Mouse (Mus musculus) stomach, postnatal 0 days (tissue): ENCODE data around the gene Tnni1. TPM values are rescaled to one million over a fixed set of nuclear protein-coding genes. Genes with fewer than 3 reads are reported as not detected.

ENCODE experiments used
- ATAC-seq: fragments of 200-750 bp; cut with Nextera tagmentation; 2 replicates; pipeline ENCODE4 v1.8.0; 2017; ENCODE audit not compliant: low FRiP score, low TSS enrichment
- DNase-seq: peaks from one replicate; pipeline ENCODE4 v3.0.0-alpha.2; 2016; ENCODE audit warnings: low spot score
- H3K27ac ChIP-seq: fragments of 300-500 bp; sonication (generic); replicated peaks from 2 replicates; pipeline ENCODE4 v1.5.1; 2014; ENCODE audit warnings: mild to moderate bottlenecking, control low read depth
- H3K27me3 ChIP-seq: fragments of 300-500 bp; sonication (generic); 2 replicates; pipeline ENCODE4 v1.6.1; 2014; ENCODE audit warnings: low read length; ENCODE audit not compliant: control insufficient read depth, insufficient read depth
- H3K36me3 ChIP-seq: fragments of 300-500 bp; sonication (generic); 2 replicates; pipeline ENCODE4 v1.6.1; 2014; ENCODE audit warnings: low read length, mixed read lengths; ENCODE audit not compliant: control insufficient read depth, insufficient read depth
- H3K4me1 ChIP-seq: fragments of 300-500 bp; sonication (generic); replicated peaks from 2 replicates; pipeline ENCODE4 v1.6.1; 2014; ENCODE audit warnings: antibody characterized with exemption; ENCODE audit not compliant: control insufficient read depth, insufficient read depth
- H3K4me2 ChIP-seq: fragments of 300-500 bp; sonication (generic); replicated peaks from 2 replicates; pipeline ENCODE4 v1.6.1; 2014; ENCODE audit warnings: low read depth, mild to moderate bottlenecking, control low read depth, moderate library complexity
- H3K4me3 ChIP-seq: fragments of 300-500 bp; sonication (generic); 2 replicates; pipeline ENCODE4 v1.5.1; 2014; ENCODE audit warnings: low read depth, low read length, control low read depth
- H3K9ac ChIP-seq: fragments of 300-500 bp; sonication (generic); 2 replicates; pipeline ENCODE4 v1.6.1; 2014; ENCODE audit warnings: mild to moderate bottlenecking, low read length, control low read depth, mixed read lengths
- H3K9me3 ChIP-seq: fragments of 300-500 bp; sonication (generic); 2 replicates; pipeline ENCODE4 v1.6.1; 2016; ENCODE audit warnings: low read length; ENCODE audit not compliant: control insufficient read depth
- CTCF ChIP-seq: IDR thresholded peaks from 2 replicates; pipeline ENCODE4 v1.5.1; 2016; ENCODE audit warnings: antibody characterized with exemption, low read depth, mild to moderate bottlenecking, moderate library complexity
- EP300 ChIP-seq: optimal IDR thresholded peaks from 2 replicates; pipeline ENCODE3; 2016; ENCODE audit warnings: antibody characterized with exemption
- WGBS: fragments of 180-500 bp; shearing (Covaris S2); extraction: QIAGEN DNeasy Blood & Tissue Kit; methylation state at CpG from one replicate; pipeline ENCODE4 v1.1.7; 2014; 5-methylcytosine and 5-hydroxymethylcytosine counted together
- polyA plus RNA-seq: library from polyadenylated mRNA; unstranded; fragments of >200 nt; fragmentation: Nextera tagmentation; extraction: Ambion mirVana; gene quantifications from 2 replicates; pipeline ENCODE4 v1.2.1, GENCODE M21; 2015

Gene Tnni1
- polyA plus RNA-seq, 1 experiment from 2014 or later, result 4.2 TPM

- Histone ChIP-seq H3K9ac (no peak overlapping the region), H3K4me3 (no peak overlapping the region), H3K27ac (peak overlapping the region; percentile 61), H3K4me1 (0 out of 2 replicates have a peak, but pooled peaks cover 6% of the 10 kb centered on the region), H3K4me2 (no peak overlapping the region), H3K27me3 (no peaks in the 10 kb centered on the region), H3K36me3 (no peaks in the 10 kb centered on the region), H3K9me3 (no peaks in the 10 kb centered on the region)
- ATAC-seq (peak; percentile 68), DNase-seq (peak; percentile 62)
- TF ChIP-seq EP300 (no peak), CTCF (no peak)
- WGBS, result 51% methylated on average over 13 of the region's 13 CpGs
Measured at GRCm38 (mm10) chr1:135852044-135852756, 73.0 kb downstream of the Tnni1 start.

GRCm38 (mm10) chr1:135853200-135853599 is 74.0 kb downstream of the Tnni1 start:
- Histone ChIP-seq H3K27me3 (no peaks in the 10 kb centered on the region), H3K4me3 (no peak overlapping the region), H3K9me3 (no peaks in the 10 kb centered on the region), H3K9ac (no peak overlapping the region), H3K4me2 (no peak overlapping the region), H3K4me1 (0 out of 2 replicates have a peak, but pooled peaks cover 6% of the 10 kb centered on the region), H3K27ac (peak overlapping the region; percentile 61; the same call in 1 of the 2 replicates), H3K36me3 (no peaks in the 10 kb centered on the region)
- WGBS, result 75% methylated on average over 4 of the region's 4 CpGs
- ATAC-seq (peak; percentile 24; the same call in 1 of the 2 replicates), DNase-seq (no peak)
- TF ChIP-seq EP300, result no peak
- no peak for TF ChIP-seq CTCF

- no peak overlapping the region for H3K27ac ChIP-seq
- H3K4me2 ChIP-seq, result no peak overlapping the region
- H3K9ac ChIP-seq, result no peak overlapping the region
- 0 out of 2 replicates have a peak, but pooled peaks cover 6% of the 10 kb centered on the region for H3K4me1 ChIP-seq
- WGBS, result 87% methylated on average over 6 of the region's 6 CpGs
- H3K4me3 ChIP-seq, result no peak overlapping the region
- no peaks in the 10 kb centered on the region for H3K36me3 ChIP-seq
- ATAC-seq (no peak), DNase-seq (no peak)
- H3K27me3 ChIP-seq, result no peaks in the 10 kb centered on the region
- H3K9me3 ChIP-seq, result no peaks in the 10 kb centered on the region
- no peak for TF ChIP-seq CTCF
- no peak for TF ChIP-seq EP300
Measured at GRCm38 (mm10) chr1:135854591-135855343, 75.5 kb downstream of the Tnni1 start.

GRCm38 (mm10) chr1:135855344-135855687 is 76.1 kb downstream of the Tnni1 start:
- Histone ChIP-seq H3K27ac (no peak overlapping the region), H3K4me3 (no peak overlapping the region), H3K4me1 (0 out of 2 replicates have a peak, but pooled peaks cover 6% of the 10 kb centered on the region), H3K4me2 (no peak overlapping the region), H3K27me3 (no peaks in the 10 kb centered on the region), H3K9me3 (no peaks in the 10 kb centered on the region), H3K9ac (no peak overlapping the region), H3K36me3 (no peaks in the 10 kb centered on the region)
- ATAC-seq (no peak), DNase-seq (no peak)
- TF ChIP-seq CTCF (no peak), EP300 (no peak)
- 96% methylated on average over 1 of the region's 1 CpGs for WGBS

- 0 out of 2 replicates have a peak, but pooled peaks cover 5% of the 10 kb centered on the region for H3K4me1 ChIP-seq
- H3K9me3 ChIP-seq, result no peaks in the 10 kb centered on the region
- TF ChIP-seq EP300, result no peak
- TF ChIP-seq CTCF, result no peak
- WGBS, result 54% methylated on average over 4 of the region's 4 CpGs
- ATAC-seq (no peak), DNase-seq (no peak)
- no peak overlapping the region for H3K4me2 ChIP-seq
- H3K27me3 ChIP-seq, result no peaks in the 10 kb centered on the region
- no peak overlapping the region for H3K9ac ChIP-seq
- no peak overlapping the region for H3K4me3 ChIP-seq
- 0 out of 2 replicates have a peak overlapping the region, but pooled peaks have one; percentile 30 for H3K27ac ChIP-seq
- no peaks in the 10 kb centered on the region for H3K36me3 ChIP-seq
Measured at GRCm38 (mm10) chr1:135856070-135856469, 76.8 kb downstream of the Tnni1 start.
